Mouse (Mus musculus) hindbrain, embryonic 16.5 days (tissue): ENCODE data around the gene St8sia2. TPM values are rescaled to one million over a fixed set of nuclear protein-coding genes. Genes with fewer than 3 reads are reported as not detected.

Source experiments
- ATAC-seq: fragments of 200-750 bp; cut with Nextera tagmentation; 2 replicates; pipeline ENCODE4 v1.8.0; 2017; ENCODE audit warnings: moderate TSS enrichment, moderate library complexity
- H3K27ac ChIP-seq: fragments of 300-500 bp; sonication (generic); 2 replicates; pipeline ENCODE4 v1.5.1; 2014; ENCODE audit warnings: low read depth, mild to moderate bottlenecking, control low read depth, low read length, moderate library complexity
- H3K27me3 ChIP-seq: fragments of 300-500 bp; sonication (generic); replicated peaks from 2 replicates; pipeline ENCODE4 v1.6.1; 2014; ENCODE audit warnings: low read length; ENCODE audit not compliant: control insufficient read depth, insufficient read depth
- H3K36me3 ChIP-seq: fragments of 300-500 bp; sonication (generic); 2 replicates; pipeline ENCODE4 v1.6.1; 2014; ENCODE audit warnings: mild to moderate bottlenecking, low read length, moderate library complexity, mixed read lengths; ENCODE audit not compliant: control insufficient read depth, insufficient read depth
- H3K4me1 ChIP-seq: fragments of 300-500 bp; sonication (generic); 2 replicates; pipeline ENCODE4 v1.6.1; 2014; ENCODE audit warnings: low read depth, low read length; ENCODE audit not compliant: control insufficient read depth, insufficient read depth
- H3K4me2 ChIP-seq: fragments of 300-500 bp; sonication (generic); 2 replicates; pipeline ENCODE4 v1.6.1; 2014; ENCODE audit warnings: mild to moderate bottlenecking, low read length, control low read depth, moderate library complexity
- H3K4me3 ChIP-seq: fragments of 300-500 bp; sonication (generic); 2 replicates; pipeline ENCODE4 v1.5.1; 2014; ENCODE audit warnings: mild to moderate bottlenecking, low read length, control low read depth, moderate library complexity
- H3K9ac ChIP-seq: fragments of 300-500 bp; sonication (generic); 2 replicates; pipeline ENCODE4 v1.6.1; 2014; ENCODE audit warnings: low read depth, mild to moderate bottlenecking, control low read depth, low read length, moderate library complexity
- H3K9me3 ChIP-seq: fragments of 300-500 bp; sonication (generic); 2 replicates; pipeline ENCODE4 v1.6.1; 2014; ENCODE audit warnings: mild to moderate bottlenecking, low read length, moderate library complexity; ENCODE audit not compliant: control insufficient read depth
- WGBS: fragments of 180-500 bp; shearing (Covaris S2); extraction: QIAGEN DNeasy Blood & Tissue Kit; methylation state at CpG from one replicate; pipeline ENCODE4 v1.1.7; 2014; 5-methylcytosine and 5-hydroxymethylcytosine counted together
- polyA plus RNA-seq: library from polyadenylated mRNA; unstranded; fragments of >200 nt; fragmentation: Nextera tagmentation; extraction: Ambion mirVana; gene quantifications from 2 replicates; pipeline ENCODE4 v1.2.1, GENCODE M21; 2015

The St8sia2 gene
- polyA plus RNA-seq: 67.8 and 96.2 TPM in 2 replicates

GRCm38 (mm10) chr7:74013601-74014175, at the start of gene St8sia2:
Gene St8sia2 (minus strand): TSS chr7:74013690.
- peak; percentile 90 for ATAC-seq
- Histone ChIP-seq H3K4me3 (peak within 1 kb of the TSS; percentile 91), H3K4me1 (peaks cover 24% of the 10 kb centered on the region), H3K27ac (peak within 1 kb of the TSS; percentile 85), H3K9ac (peak within 1 kb of the TSS; percentile 81), H3K27me3 (no peaks in the 10 kb centered on the region), H3K9me3 (no peaks in the 10 kb centered on the region), H3K4me2 (peak within 1 kb of the TSS; percentile 80), H3K36me3 (no peaks in the 10 kb centered on the region)
- under 1% methylated on average over 30 of the region's 42 CpGs for WGBS

GRCm38 (mm10) chr7:74061076-74061475, 47.6 kb upstream of the St8sia2 start:
- Histone ChIP-seq H3K9me3 (no peaks in the 10 kb centered on the region), H3K4me1 (peaks cover 4% of the 10 kb centered on the region), H3K27ac (no peak overlapping the region), H3K27me3 (no peaks in the 10 kb centered on the region), H3K36me3 (no peaks in the 10 kb centered on the region), H3K4me2 (no peak overlapping the region), H3K9ac (no peak overlapping the region), H3K4me3 (no peak overlapping the region)
- ATAC-seq: no peak
- WGBS: 92% methylated on average over 6 of the region's 6 CpGs

GRCm38 (mm10) chr7:74060306-74060946, 46.9 kb upstream of the St8sia2 start:
- 66% methylated on average over 3 of the region's 3 CpGs for WGBS
- Histone ChIP-seq H3K27ac (no peak overlapping the region), H3K9me3 (no peaks in the 10 kb centered on the region), H3K4me1 (peaks cover 4% of the 10 kb centered on the region), H3K27me3 (no peaks in the 10 kb centered on the region), H3K4me2 (no peak overlapping the region), H3K4me3 (no peak overlapping the region), H3K9ac (no peak overlapping the region), H3K36me3 (no peaks in the 10 kb centered on the region)
- ATAC-seq: 0 out of 2 replicates have a peak, but pooled peaks have one; percentile 34

- Histone ChIP-seq H3K4me2 (no peak overlapping the region), H3K27ac (no peak overlapping the region), H3K4me3 (no peak overlapping the region), H3K4me1 (no peaks in the 10 kb centered on the region), H3K9ac (no peak overlapping the region), H3K27me3 (no peaks in the 10 kb centered on the region), H3K36me3 (no peaks in the 10 kb centered on the region), H3K9me3 (no peaks in the 10 kb centered on the region)
- 89% methylated on average over 3 of the region's 3 CpGs for WGBS
- ATAC-seq: no peak
These were observed 46.2 kb upstream of the St8sia2 start for GRCm38 (mm10) chr7:74059684-74060083.

GRCm38 (mm10) chr7:74055753-74056152, 42.3 kb upstream of the St8sia2 start:
- H3K4me2 ChIP-seq: no peak overlapping the region
- H3K4me1 ChIP-seq: no peaks in the 10 kb centered on the region
- no peak overlapping the region for H3K27ac ChIP-seq
- ATAC-seq: 0 out of 2 replicates have a peak, but pooled peaks have one; percentile 24
- no peaks in the 10 kb centered on the region for H3K27me3 ChIP-seq
- H3K9ac ChIP-seq: no peak overlapping the region
- no peak overlapping the region for H3K4me3 ChIP-seq
- H3K9me3 ChIP-seq: no peaks in the 10 kb centered on the region
- WGBS: 86% methylated on average over 3 of the region's 3 CpGs
- H3K36me3 ChIP-seq: no peaks in the 10 kb centered on the region

- WGBS: 47% methylated on average over 2 of the region's 2 CpGs
- Histone ChIP-seq H3K27ac (no peak overlapping the region), H3K4me1 (peaks cover 3% of the 10 kb centered on the region; the same call in 1 of the 2 replicates), H3K9me3 (no peaks in the 10 kb centered on the region), H3K4me3 (no peak overlapping the region), H3K9ac (no peak overlapping the region), H3K27me3 (no peaks in the 10 kb centered on the region), H3K4me2 (no peak overlapping the region), H3K36me3 (no peaks in the 10 kb centered on the region)
- ATAC-seq: peak; percentile 48
These were observed 34.1 kb upstream of the St8sia2 start for GRCm38 (mm10) chr7:74047591-74047990.

GRCm38 (mm10) chr7:74045166-74045957, 31.9 kb upstream of the St8sia2 start:
- WGBS: 73% methylated on average over 8 of the region's 8 CpGs
- Histone ChIP-seq H3K36me3 (no peaks in the 10 kb centered on the region), H3K27ac (no peak overlapping the region; the same call in 1 of the 2 replicates), H3K4me1 (peaks cover 3% of the 10 kb centered on the region; the same call in 1 of the 2 replicates), H3K27me3 (no peaks in the 10 kb centered on the region), H3K9me3 (no peaks in the 10 kb centered on the region), H3K4me2 (no peak overlapping the region), H3K9ac (no peak overlapping the region), H3K4me3 (no peak overlapping the region)
- ATAC-seq: 0 out of 2 replicates have a peak, but pooled peaks have one; percentile 50

- H3K9ac ChIP-seq: no peak overlapping the region
- 52% methylated on average over 13 of the region's 13 CpGs for WGBS
These were observed 30.2 kb upstream of the St8sia2 start for GRCm38 (mm10) chr7:74043562-74044138.

More at GRCm38 (mm10) chr7:74043562-74044138, 30.2 kb upstream of the St8sia2 start:
- Histone ChIP-seq H3K36me3 (no peaks in the 10 kb centered on the region), H3K27ac (no peak overlapping the region), H3K4me2 (no peak overlapping the region), H3K27me3 (no peaks in the 10 kb centered on the region), H3K9me3 (no peaks in the 10 kb centered on the region), H3K4me1 (peaks cover 3% of the 10 kb centered on the region; the same call in 1 of the 2 replicates), H3K4me3 (no peak overlapping the region)
- ATAC-seq: no peak
